Mouse (Mus musculus) ZHBTc4 (cell line): Measurements from ENCODE around the gene Fbll1.
"Not testable (repeated sequence)": the region's sequence is repeated elsewhere in the genome, so short reads cannot be mapped to it uniquely, and the experiment has no call there.

ENCODE experiments used
- DNase-seq: peaks from one replicate; pipeline ENCODE4 v3.0.0-alpha.2; 2011; ENCODE audit warnings: low read depth, low spot score

Gene Fbll1

DNA sequence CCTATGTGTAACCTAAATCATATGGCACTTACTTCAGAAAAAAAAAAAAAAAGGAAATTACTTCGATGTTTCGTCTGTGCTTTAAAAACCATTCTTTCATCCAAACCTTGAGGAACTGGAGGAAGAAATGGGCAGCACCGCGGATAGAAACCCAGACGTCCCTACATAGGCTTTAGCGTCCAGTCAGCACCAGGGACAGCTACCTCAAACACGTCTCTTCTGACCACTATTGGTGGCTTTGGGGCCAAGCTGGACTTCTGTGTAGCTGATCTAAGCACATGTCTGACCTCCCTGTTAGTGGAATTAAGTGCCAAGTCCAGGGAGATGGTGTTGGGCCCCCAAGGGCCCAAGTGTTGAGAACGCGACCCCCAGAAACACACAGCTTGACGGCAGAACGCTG is at the start of gene Fbll1:
TSS of gene Fbll1 (minus strand) at position 11 of the 400 bp plus-strand sequence.
- peak; percentile 78 for DNase-seq

- DNase-seq: no peak
Measured at GRCm38 (mm10) chr11:35844299-35844698, 45.6 kb upstream of the Fbll1 start.

DNA sequence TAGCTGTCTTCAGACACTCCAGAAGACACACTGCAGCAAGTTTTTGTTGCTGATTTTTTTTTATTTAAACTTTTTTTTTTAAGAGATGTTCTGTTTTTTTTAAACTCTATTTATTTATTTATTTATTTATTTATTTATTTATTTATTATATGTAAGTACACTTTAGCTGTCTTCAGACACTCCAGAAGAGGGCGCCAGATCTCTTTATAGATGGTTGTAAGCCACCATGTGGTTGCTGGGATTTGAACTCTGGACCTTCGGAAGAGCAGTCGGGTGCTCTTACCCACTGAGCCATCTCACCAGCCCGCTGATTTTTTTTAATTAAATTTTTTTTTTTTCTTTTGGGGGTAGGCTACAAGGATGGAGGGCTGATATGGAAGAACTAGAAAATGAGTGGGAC is 43.9 kb upstream of the Fbll1 start:
- peak; percentile 48 for DNase-seq

GRCm38 (mm10) chr11:35841738-35842325 is 43.1 kb upstream of the Fbll1 start:
- peak; percentile 39 for DNase-seq

DNA sequence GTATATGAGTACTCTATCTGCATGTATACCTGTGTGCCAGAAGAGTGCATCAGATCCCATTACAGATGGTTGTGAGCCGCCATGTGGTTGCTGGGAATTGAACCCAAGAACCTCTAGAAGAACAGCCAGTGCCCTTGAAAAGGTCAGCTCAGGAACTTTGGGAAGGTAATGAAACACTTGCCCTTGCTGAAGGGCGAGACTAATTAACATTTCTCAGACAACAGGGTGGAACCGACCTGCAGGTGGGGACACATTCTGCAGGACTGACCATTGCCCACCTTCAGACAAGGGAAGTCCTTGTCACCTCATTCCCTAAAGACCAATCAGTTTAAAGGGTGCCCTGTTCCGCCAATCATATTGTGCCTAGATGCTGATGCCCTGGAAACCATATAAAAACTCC is 42.1 kb upstream of the Fbll1 start:
- DNase-seq: peak; percentile 59

GRCm38 (mm10) chr11:35840282-35840681 is 41.6 kb upstream of the Fbll1 start:
- peak; percentile 91 for DNase-seq

DNA sequence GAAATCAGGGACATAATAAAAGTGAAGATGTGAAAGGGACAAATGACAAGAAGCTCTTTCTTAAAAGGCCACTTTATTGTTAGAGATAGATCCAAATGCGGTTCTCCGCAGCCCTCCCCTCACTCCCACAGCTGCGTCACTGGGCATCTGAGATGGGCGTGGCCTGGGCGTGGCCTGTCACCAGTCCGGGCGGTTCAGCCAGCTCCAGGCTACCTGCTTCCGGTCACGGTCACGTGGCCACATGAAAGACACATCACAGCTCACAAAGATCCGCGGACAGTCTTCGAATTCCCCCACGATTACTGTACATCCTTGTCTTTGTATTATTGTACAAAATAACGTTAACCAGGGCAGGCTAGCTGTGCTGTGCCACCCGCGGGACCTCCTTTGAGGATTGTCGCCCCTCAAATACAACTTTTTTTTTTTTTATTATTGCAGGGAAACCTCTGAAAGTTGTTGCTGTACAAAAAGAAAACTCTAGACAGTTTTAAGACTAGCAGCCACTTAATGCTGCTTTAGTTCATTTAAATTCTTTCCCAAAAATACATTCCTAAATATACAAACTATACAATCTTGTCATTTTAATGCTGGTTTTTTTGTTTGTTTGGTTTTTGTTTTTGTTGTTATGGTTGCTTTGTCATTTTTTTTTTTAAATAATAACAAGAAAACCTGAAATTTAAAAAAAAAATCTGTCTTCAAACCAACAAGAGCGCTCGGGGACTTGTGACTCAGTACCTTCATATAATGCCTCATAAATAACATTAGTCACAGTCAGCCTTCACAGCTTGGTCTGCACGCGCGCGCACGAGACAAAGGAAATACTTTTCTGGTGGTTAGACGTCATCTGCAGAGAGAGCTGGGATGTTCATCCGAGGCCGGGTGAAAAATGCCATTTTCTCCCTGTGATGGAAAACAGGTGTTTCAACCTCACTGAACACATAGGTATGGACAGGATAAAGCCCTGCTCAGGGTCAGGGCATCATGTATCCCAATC is 40.0 kb upstream of the Fbll1 start:
- peak; percentile 90 for DNase-seq

DNA sequence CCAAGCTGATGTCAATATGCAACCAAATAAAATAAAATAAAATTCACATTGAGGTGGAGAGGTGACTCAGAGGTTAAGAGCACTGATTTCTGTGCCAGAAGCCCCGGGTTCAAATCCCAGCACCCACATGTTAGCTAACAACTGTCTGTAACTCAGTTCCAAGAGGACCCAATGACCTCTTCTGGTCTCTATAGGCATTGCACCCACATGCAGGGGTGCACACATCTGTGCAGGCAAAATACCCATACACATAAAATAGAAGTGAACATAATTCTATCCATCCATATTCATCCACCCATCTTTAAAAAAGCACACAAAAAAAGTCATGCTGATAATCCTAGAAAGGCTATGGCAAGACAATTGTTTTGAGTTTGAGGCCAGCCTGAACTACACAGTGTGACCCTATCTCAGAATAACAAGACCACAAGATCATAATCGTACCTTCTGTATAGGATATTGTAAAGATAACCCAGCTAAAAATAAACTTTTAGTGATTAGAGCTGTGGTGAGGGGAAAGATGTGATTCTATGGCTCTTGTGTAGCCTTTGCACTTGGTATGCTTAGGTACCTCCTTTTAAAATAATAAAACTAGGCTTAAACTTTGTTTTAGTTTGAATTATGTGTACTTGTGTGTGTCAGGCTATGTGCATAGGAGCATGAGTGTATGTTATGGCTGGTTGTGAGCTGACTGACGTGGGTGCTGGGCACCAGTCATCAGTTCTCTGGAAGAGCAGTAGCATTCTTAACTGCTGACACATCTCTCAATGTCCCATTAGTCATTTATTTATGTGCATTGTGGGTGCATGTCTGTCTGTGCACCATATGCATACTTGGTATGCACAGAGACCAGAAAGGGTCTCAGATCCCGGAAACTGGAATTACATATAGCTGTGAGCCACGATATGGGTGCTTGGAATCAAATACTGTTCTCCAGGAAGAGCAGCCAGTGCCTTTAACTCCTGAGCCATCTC is 38.8 kb upstream of the Fbll1 start:
- DNase-seq: no peak

DNA sequence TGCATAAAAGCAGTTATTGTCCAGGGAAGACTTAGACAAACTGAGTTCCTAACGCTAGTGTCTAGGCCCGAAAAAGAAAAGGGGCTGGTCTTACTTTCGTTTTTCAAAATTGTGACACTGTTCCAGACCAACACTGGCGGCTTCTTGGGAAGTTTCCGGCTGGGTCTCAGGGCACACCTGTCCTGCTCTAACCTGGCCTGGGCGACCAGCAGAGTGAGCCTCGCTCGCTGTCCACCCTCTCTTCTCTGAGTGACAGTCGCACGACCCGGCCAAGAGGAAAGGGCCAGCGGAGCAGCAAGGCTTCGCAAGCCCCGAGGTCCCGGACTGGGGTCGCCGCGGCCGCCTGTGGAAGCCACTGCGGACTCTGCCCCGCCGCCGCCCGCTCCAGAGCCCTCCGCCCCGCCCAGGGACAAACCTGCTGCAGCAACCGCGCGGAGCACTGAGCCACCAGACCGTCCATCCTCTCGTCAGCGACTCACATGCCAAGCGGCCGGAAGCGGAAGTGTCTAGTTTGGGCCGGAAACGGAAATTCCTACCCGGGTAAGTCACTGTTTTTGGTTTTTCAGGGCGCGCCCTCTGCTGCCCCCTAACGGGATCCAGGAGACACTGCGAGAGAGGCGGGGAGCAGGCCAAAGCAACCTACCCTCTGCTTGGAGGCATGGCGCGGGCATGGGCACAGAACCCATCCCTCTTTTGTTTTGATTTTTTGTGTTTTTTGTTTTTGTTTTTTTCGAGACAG is 35.5 kb upstream of the Fbll1 start, which contains the start of gene Rars:
TSS of gene Rars (minus strand) at position 485 of the 739 bp plus-strand sequence.
- DNase-seq: peak; percentile 97

DNA sequence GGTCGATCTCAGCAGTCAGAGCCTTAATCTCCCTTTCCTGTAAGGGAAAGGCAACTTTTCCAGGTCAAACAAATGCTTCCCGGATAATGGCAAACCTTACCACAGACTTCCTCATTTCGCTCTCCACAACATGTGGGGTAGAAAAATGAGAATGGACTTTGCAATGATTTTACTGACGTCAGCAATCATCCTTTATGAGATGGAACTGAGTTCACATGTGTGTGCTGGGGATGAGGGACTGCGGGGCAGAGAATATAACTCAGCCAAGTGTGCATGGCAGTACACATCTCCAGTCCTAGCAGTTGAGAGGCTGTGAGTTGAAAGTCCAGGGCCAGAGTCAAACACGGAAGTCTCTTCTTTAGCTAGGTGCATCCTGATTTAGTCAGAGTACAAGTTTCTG is 34.6 kb upstream of the Fbll1 start:
- no peak for DNase-seq

GRCm38 (mm10) chr11:35832139-35832538 is 33.5 kb upstream of the Fbll1 start:
- no peak for DNase-seq

DNA sequence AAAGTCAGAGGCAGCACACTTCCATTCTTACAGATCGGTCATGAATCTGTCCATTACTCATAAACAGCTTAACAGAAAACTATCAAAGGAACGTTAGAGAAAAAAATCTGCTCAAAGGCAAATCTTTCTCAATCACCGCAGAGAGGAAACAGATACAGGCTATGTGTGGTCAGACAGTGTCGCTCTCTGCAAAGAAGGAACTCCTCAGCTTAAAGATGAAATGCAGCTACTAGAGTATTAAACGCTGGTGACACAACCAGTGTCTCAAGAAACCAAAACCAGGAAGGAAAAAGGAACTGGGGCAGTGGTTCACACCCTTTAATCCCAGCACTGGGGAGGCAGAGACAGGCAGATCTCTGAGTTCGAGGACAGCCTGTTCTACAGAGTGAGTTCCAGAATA is 29.0 kb upstream of the Fbll1 start:
- no peak for DNase-seq

DNA sequence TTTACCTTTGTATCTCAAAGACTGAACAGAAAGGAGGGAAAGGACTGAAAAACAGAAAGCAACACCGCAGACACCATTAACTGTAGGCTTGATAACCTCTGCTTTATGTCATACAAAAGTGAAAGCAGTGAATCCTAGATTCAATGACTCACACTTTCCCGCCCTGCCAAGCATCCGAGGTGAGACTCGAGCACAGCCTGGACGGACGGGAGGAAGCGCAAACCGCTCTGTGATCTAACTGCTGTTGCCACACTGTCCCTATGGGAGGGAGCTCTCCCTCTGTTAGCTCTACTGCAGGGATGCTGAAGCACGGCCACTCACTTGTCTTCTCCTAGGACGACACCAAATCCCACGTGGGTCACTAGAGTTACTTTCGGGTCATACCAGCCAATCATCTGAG is 17.6 kb upstream of the Fbll1 start:
- no peak for DNase-seq

DNA sequence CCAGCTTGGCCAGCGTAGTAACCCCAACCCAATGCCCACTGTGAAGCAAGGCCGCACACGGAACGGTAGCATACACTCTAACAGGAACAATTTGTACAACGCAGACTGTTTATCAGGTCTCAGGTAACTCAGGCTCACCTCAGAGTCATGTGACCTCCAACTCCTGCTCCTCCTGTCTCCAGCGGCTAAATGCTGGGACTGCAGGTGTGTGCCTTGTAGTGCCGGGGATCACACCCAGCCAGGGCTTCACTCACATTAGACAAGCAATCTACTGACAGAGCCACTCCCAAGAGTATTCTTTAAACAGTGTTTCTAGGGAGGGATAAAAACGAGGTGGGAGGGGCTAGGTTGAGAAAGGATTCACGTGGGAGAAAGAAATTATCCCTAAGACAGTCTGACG is 12.8 kb upstream of the Fbll1 start:
- DNase-seq: peak; percentile 81

DNA sequence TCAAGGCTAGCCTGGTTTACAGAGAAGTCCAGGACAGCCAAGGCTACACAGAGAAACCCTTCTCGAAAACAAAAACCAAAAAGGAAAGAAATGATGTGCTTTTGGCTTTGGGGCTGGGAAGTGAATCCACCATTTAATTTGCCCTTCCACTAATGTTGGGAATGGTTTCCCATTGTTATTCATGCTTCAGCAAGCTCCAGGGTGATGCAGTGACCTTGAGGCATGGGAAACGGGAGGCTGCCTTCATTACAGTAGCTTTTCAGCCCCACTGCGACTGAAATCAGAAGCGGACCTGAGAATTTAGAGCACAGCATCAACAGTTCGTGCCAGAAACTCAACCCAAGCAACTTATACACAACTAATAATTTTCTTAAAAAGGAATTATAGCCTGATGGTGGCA is 2.6 kb upstream of the Fbll1 start:
- DNase-seq: peak; percentile 58

DNA sequence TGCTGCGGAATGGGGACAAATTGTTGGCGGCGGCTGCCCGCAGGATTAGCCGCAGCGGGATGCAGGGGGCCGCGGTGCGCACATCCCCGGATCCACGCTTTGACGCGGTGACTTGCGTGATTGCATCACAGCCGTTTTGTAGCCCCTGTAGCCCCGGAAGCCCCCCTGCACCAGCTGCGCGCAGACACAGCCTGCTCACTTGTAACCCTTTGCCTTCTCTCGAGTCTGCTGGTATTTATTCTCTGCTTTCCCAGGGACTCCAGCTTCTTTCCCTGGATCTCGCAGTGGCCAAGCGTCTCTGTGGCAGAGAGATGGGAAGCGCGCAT is 226 bp downstream of the Fbll1 start:
- DNase-seq: no peak

DNA sequence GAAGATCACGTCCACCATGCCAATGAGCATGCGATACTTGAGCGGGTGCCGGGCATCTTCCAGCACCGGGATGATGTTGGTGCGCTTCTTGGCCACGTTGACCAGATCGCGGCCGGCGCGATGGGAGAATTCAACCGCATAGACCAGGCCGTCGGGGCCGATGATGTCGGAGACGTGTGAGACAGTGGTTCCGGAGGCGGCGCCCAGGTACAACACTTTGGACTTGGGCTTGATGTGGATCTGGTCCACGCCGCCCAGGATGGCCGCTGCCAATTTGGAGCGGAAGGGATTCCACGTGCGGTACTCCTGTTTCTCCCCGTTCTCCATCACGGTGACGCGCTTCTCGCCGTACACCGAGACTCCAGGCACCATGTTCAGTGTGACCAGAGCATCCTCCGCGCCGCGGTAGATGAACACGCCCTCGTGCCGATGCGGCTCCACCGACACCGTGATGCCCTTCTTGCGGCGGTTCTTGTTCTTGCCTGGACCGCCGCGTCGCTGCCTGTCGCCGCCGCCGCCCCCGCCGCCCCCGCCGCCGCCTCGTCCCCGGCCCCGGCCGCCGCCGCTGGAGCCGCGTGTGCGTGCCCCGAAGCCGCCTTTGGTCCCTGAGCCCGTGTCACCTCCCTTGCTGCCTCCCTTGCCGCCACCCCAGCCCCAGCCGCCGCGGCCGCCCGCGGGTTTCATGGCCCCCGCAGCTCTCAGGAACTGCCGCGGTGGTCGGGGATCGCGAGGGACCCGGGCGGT is 761 bp downstream of the Fbll1 start:
- peak; percentile 37 for DNase-seq

DNA sequence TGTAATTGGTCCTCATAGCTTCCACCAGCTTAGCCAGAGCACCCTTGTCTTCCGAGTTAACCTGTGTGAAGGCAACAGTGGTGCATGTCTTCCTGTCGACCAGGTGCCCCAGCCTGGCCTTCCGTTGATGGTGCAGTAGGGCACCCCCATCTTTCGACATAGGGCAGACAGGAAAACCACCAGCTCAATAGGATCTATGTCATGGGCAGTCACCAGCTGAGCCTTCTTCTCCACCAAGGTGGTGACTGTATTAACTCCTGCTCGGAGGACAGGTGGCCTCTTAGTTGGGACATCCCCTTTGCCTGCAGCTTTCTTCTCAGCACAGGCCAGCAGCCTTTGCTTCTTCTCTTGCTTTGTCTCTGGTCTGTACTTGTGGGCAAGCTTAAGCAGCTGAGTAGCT is 5.9 kb downstream of the Fbll1 start:
- not testable (repeated sequence) for DNase-seq

GRCm38 (mm10) chr11:35788443-35788842 is 10.2 kb downstream of the Fbll1 start:
- peak; percentile 46 for DNase-seq

GRCm38 (mm10) chr11:35784537-35784936 is 14.1 kb downstream of the Fbll1 start:
- DNase-seq: peak; percentile 63
